Mouse (Mus musculus) small intestine, adult 2 months (tissue): ENCODE measurements around the gene Tnfrsf18.

Experiments used
- CTCF ChIP-seq: fragments of 200-500 bp; IDR thresholded peaks from 2 replicates; pipeline ENCODE4 v1.5.1; 2012; ENCODE audit warnings: low read depth, mild to moderate bottlenecking, control low read depth, inconsistent platforms, low read length, moderate library complexity, mixed read lengths; ENCODE audit not compliant: insufficient replicate concordance, insufficient read length; ENCODE audit errors: extremely low read depth
- POLR2A ChIP-seq: fragments of 200-500 bp; IDR thresholded peaks from 2 replicates; pipeline ENCODE4 v1.6.1; 2012; ENCODE audit warnings: low read depth, mild to moderate bottlenecking, control low read depth, inconsistent platforms, low read length, moderate library complexity

DNA sequence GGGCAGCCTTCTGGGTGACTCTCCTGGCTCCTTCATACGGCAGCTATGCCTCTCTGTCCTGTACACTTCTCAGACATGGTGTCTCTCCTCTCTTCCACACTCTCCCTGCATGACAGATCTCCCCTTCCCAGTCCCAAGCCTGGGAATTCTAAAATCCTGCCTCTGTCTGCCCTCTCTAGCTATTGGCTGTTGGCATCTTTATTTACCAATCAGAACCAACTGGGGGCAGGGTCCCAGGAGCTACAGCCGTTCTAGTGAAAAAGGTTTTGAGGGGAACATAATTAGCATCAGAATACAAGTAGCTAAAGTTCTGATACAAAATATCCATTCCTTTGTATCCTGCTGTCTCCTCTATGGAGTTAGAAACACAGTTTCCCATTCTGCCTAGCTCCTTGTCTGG is 42.2 kb upstream of the Tnfrsf18 start:
- TF ChIP-seq CTCF (no peak), POLR2A (no peak)
